Mouse (Mus musculus) liver, embryonic 14.5 days (tissue): ENCODE measurements around the gene Gtf3c1. TPM values are rescaled to one million over a fixed set of nuclear protein-coding genes. Genes with fewer than 3 reads are reported as not detected.
A peak's percentile ranks its signal among the peaks of the same experiment; 100 is the strongest.

ENCODE experiments used
- ATAC-seq: fragments of 200-750 bp; cut with Nextera tagmentation; 2 replicates; pipeline ENCODE4 v1.8.0; 2017; ENCODE audit warnings: moderate number of reproducible peaks, mild to moderate bottlenecking, moderate library complexity; ENCODE audit not compliant: insufficient read depth
- DNase-seq, 3 experiments: peaks; one replicate each; pipeline ENCODE4 v3.0.0-alpha.2; 2012 to 2013; ENCODE audit warnings: low read depth in 3 of 3, low spot score in 3 of 3
- H3K27ac ChIP-seq: fragments of 300-500 bp; sonication (generic); 2 replicates; pipeline ENCODE4 v1.5.1; 2014; ENCODE audit warnings: moderate library complexity, mild to moderate bottlenecking, control low read depth, inconsistent platforms
- H3K27me3 ChIP-seq: fragments of 300-500 bp; sonication (generic); 2 replicates; pipeline ENCODE4 v1.6.1; 2014; ENCODE audit warnings: mild to moderate bottlenecking, low read length, moderate library complexity; ENCODE audit not compliant: control insufficient read depth, insufficient read depth
- H3K36me3 ChIP-seq: fragments of 300-500 bp; sonication (generic); replicated peaks from 2 replicates; pipeline ENCODE4 v1.6.1; 2014; ENCODE audit warnings: low read depth; ENCODE audit not compliant: control insufficient read depth, insufficient read depth
- H3K4me1 ChIP-seq, 2 experiments: fragments of 200-500 bp in 1 of 2; fragments of 300-500 bp in 1 of 2; sonication (generic) in 1 of 2; replicated peaks; 2 replicates each; pipeline ENCODE4 v1.6.1; 2012 to 2014; ENCODE audit warnings: antibody characterized with exemption in 1 of 2, inconsistent platforms in 1 of 2, low read length in 1 of 2; ENCODE audit not compliant: control insufficient read depth in 2 of 2, insufficient read depth in 2 of 2
- H3K4me2 ChIP-seq: fragments of 300-500 bp; sonication (generic); 2 replicates; pipeline ENCODE4 v1.6.1; 2014; ENCODE audit warnings: low read depth, mild to moderate bottlenecking, control low read depth, moderate library complexity
- H3K4me3 ChIP-seq, 2 experiments: fragments of 200-500 bp in 1 of 2; fragments of 300-500 bp in 1 of 2; sonication (generic) in 1 of 2; 2 replicates each; pipeline ENCODE4 v1.5.1; 2012 to 2014; ENCODE audit warnings: low read depth in 2 of 2, low read length in 2 of 2, mild to moderate bottlenecking in 2 of 2, control low read depth in 1 of 2, inconsistent platforms in 1 of 2, moderate library complexity in 1 of 2; ENCODE audit not compliant: insufficient read depth in 1 of 2
- H3K9ac ChIP-seq: fragments of 300-500 bp; sonication (generic); replicated peaks from 2 replicates; pipeline ENCODE4 v1.6.1; 2014; ENCODE audit warnings: mild to moderate bottlenecking, control low read depth, moderate library complexity
- H3K9me3 ChIP-seq: fragments of 300-500 bp; sonication (generic); 2 replicates; pipeline ENCODE4 v1.6.1; 2016; ENCODE audit warnings: low read length, mixed read lengths; ENCODE audit not compliant: control insufficient read depth
- CTCF ChIP-seq: IDR thresholded peaks from 2 replicates; pipeline ENCODE4 v1.5.1; 2016; ENCODE audit warnings: antibody characterized with exemption, low read depth, control low read depth
- EP300 ChIP-seq: IDR thresholded peaks from 2 replicates; pipeline ENCODE4 v1.6.1; 2016; ENCODE audit warnings: antibody characterized with exemption, low read depth
- WGBS: fragments of 180-500 bp; shearing (Covaris S2); extraction: QIAGEN DNeasy Blood & Tissue Kit; methylation state at CpG from one replicate; pipeline ENCODE4 v1.1.7; 2014; ENCODE audit not compliant: insufficient replicate concordance; 5-methylcytosine and 5-hydroxymethylcytosine counted together
- polyA plus RNA-seq, 2 experiments: library from polyadenylated mRNA; depleted of rRNA in 1 of 2; stranded (reverse) in 1 of 2; unstranded in 1 of 2; fragments of >200 nt; fragmentation: Nextera tagmentation in 1 of 2; extraction: Ambion mirVana in 1 of 2; gene quantifications; 2 replicates each; pipeline versions ENCODE4 v1.2.1 to v1.2.3; 2012 to 2014

Gtf3c1 gene
- polyA plus RNA-seq (2012; rRNA removed) = 6.9 and 7.3 TPM in 2 replicates
- polyA plus RNA-seq (2014; fragmentation: Nextera tagmentation; extraction: Ambion mirVana) = 6.3 and 9.4 TPM in 2 replicates

GRCm38 (mm10) chr7:125707593-125708022 is at the start of gene Gtf3c1, which contains the start of gene D430042O09Rik:
Gtf3c1 (minus strand) TSS chr7:125707780.
D430042O09Rik (plus strand) TSS chr7:125707888.
- peak; percentile 97 to 99 (median 98) for DNase-seq
- WGBS = under 1% methylated on average over 45 of the region's 45 CpGs
- peak; percentile 98 for ATAC-seq
- Histone ChIP-seq H3K36me3 (peaks cover 10% of the 10 kb centered on the region), H3K9ac (peak within 1 kb of the TSS; percentile 96), H3K27ac (peak within 1 kb of the TSS; percentile 82), H3K4me1 (peaks cover 17 to 25% of the 10 kb centered on the region in 2 experiments), H3K4me2 (peak within 1 kb of the TSS; percentile 97), H3K9me3 (no peaks in the 10 kb centered on the region), H3K27me3 (no peaks in the 10 kb centered on the region), H3K4me3 (peak within 1 kb of the TSS; percentile 78 to 90)
- TF ChIP-seq CTCF = no peak
- TF ChIP-seq EP300 = no peak

- TF ChIP-seq EP300 (no peak), CTCF (no peak)
- no peak for ATAC-seq
- Histone ChIP-seq H3K27ac (no peak overlapping the region), H3K9ac (no peak overlapping the region), H3K27me3 (no peaks in the 10 kb centered on the region), H3K4me2 (no peak overlapping the region), H3K4me3 (no peak overlapping the region), H3K4me1 (0 out of 4 replicates have a peak, but pooled peaks cover 0 to 3% of the 10 kb centered on the region in 2 experiments), H3K36me3 (no peaks in the 10 kb centered on the region), H3K9me3 (no peaks in the 10 kb centered on the region)
- DNase-seq = no peak
- 35% methylated on average over 6 of the region's 6 CpGs for WGBS
These were observed 49.2 kb upstream of the Gtf3c1 start for GRCm38 (mm10) chr7:125756806-125757205.

- TF ChIP-seq CTCF (no peak), EP300 (no peak)
- H3K36me3 ChIP-seq = no peaks in the 10 kb centered on the region
- DNase-seq (no peak), ATAC-seq (no peak)
- no peak overlapping the region for H3K4me3 ChIP-seq
- no peak overlapping the region for H3K4me2 ChIP-seq
- no peak overlapping the region for H3K27ac ChIP-seq
- no peaks in the 10 kb centered on the region for H3K9me3 ChIP-seq
- 61% methylated on average over 3 of the region's 3 CpGs for WGBS
- 0 out of 4 replicates have a peak, but pooled peaks cover 0 to 3% of the 10 kb centered on the region in 2 experiments for H3K4me1 ChIP-seq
- no peaks in the 10 kb centered on the region for H3K27me3 ChIP-seq
- no peak overlapping the region for H3K9ac ChIP-seq
These were observed 45.7 kb upstream of the Gtf3c1 start for GRCm38 (mm10) chr7:125753326-125753715.

- Histone ChIP-seq H3K4me3 (no peak overlapping the region), H3K9me3 (no peaks in the 10 kb centered on the region), H3K27ac (no peak overlapping the region), H3K9ac (no peak overlapping the region), H3K4me1 (0 out of 4 replicates have a peak, but pooled peaks cover 0 to 3% of the 10 kb centered on the region in 2 experiments), H3K27me3 (no peaks in the 10 kb centered on the region), H3K36me3 (no peaks in the 10 kb centered on the region), H3K4me2 (no peak overlapping the region)
- WGBS = 70% methylated on average over 7 of the region's 7 CpGs
- no peak for ATAC-seq
- TF ChIP-seq CTCF = no peak
- no peak for DNase-seq
These were observed 45.2 kb upstream of the Gtf3c1 start for GRCm38 (mm10) chr7:125752699-125753325.

- no peaks in the 10 kb centered on the region for H3K9me3 ChIP-seq
- DNase-seq (no peak), ATAC-seq (no peak)
- H3K27ac ChIP-seq = no peak overlapping the region
- no peak overlapping the region for H3K4me2 ChIP-seq
- H3K4me3 ChIP-seq = no peak overlapping the region
- WGBS = 50% methylated on average over 3 of the region's 3 CpGs
- H3K4me1 ChIP-seq = no peaks in the 10 kb centered on the region
- no peaks in the 10 kb centered on the region for H3K27me3 ChIP-seq
- TF ChIP-seq CTCF (peak; percentile 72), EP300 (no peak)
- H3K9ac ChIP-seq = no peak overlapping the region
- no peaks in the 10 kb centered on the region for H3K36me3 ChIP-seq
These were observed 40.6 kb upstream of the Gtf3c1 start for GRCm38 (mm10) chr7:125748186-125748585.
